Mouse (Mus musculus) heart, adult 2 months (tissue): ENCODE results near the gene Zfp266.

Experiments used
- CTCF ChIP-seq: fragments of 200-600 bp; IDR thresholded peaks from 2 replicates; pipeline ENCODE4 v1.8.1; 2022; ENCODE audit warnings: antibody characterized with exemption, mild to moderate bottlenecking, moderate library complexity
- EP300 ChIP-seq: fragments of 200-500 bp; IDR thresholded peaks from 2 replicates; pipeline ENCODE4 v1.6.1; 2011; ENCODE audit warnings: low read depth, low read length, control low read depth; ENCODE audit not compliant: insufficient read depth
- POLR2A ChIP-seq: fragments of 200-500 bp; IDR thresholded peaks from 2 replicates; pipeline ENCODE4 v1.6.1; 2011; ENCODE audit warnings: mild to moderate bottlenecking, low read depth, low read length, control low read depth; ENCODE audit not compliant: insufficient read depth

DNA sequence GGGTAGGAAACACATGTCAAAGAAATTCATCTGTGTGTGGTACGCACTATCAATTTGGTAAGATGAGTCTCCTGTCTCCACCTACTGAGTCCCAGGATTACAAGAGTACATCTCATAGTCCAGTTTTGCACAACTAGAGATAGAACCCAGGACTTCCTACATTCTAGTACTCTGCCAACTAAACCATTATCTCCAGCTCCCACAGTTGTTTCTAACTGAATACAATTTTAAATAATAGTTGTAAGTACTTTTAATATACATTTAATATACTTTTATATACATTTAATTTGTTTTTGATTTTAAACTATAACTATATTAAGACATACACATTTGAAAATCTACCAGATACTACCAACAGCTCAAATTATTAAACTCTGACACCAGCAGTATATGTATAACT, 3.5 kb downstream of the Zfp266 start:
- TF ChIP-seq POLR2A (no peak), CTCF (no peak), EP300 (no peak)
